Mouse (Mus musculus) heart, postnatal 10 days (tissue): ENCODE measurements at regions not wholly inside any gene's neighbourhood (a gene's known extent, or its start where the extent isn't known, plus 50 kb on each side); places are given as distances from the start of the nearest gene placed in this dataset.
A peak's percentile ranks its signal among the peaks of the same experiment; 100 is the strongest.
"Not testable (repeated sequence)": the region's sequence is repeated elsewhere in the genome, so short reads cannot be mapped to it uniquely, and the experiment has no call there.

ENCODE experiments used
- DNase-seq, 2 experiments: peaks; one replicate each; pipeline ENCODE4 v3.0.0; 2021
- intact Hi-C: fragments of 180-260 bp; cut with DNase I; formaldehyde crosslinking; loops from one replicate; pipeline ENCODE4 v1.15.1; 2025

DNA sequence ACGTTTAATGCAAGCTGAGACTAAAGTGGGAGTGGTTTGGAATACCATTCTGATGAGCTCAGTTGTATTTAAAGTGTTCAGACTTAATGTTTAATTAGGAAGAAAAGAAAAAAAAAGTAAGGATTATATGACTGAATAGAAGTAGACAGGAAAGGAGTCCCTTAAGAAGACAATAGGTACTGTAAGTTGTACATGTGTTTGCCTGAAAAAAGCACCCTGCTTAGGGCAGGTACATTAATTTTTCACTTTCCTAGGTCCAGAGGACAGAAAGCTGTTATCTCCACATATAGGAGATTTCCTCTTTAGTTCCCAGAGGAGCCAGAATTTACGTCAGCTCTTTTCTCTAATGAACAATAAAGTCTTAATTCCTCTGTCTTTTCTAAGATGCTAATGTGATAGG, 58.5 kb downstream of the Olfr987 start:
- DNase-seq = no peak
- intact Hi-C loops = loop anchor here (2.0 kb wide), 1 partner anchor 28 kb away; no protein-coding TSS in a partner anchor

DNA sequence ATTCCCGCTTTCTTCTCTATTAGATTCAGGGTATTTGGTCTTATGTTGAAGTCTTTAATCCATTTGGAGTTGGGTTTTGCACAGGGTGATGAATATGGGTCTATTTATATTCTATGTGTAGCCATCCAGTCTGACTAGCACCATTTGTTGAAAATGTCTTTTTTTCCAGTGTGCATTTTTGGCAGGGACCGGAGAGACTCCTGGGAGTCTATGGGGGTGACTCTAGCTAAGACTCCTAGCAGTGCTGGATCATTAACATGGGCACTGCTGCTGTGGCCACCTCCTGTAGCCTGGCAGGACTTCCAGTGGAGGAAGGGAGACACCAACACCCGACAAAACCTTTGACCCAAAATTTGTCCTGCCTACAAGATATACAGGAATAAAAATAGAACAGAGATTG, 61.0 kb downstream of the Olfr987 start:
- intact Hi-C loops = no loop called here
- no peak for DNase-seq

DNA sequence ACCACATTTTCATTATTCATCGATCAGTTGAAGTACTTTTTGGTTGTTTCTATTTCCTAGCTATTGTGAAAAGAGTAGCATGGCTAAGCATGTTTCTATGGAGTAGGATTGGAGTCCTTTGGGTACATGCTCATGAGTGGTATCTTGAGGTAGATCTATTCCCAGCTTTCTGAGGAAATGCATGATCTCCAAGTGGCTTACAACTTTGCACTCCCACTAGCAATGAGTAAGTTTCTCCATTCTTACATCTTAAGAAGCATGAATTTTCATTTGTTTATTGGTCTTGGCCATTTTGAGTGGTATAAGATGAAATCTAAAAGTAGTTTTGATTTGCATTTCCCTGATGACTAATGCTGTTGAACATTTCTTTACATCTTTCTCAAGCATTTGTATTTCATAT, 61.7 kb downstream of the Olfr987 start:
- no peak for DNase-seq
- intact Hi-C loops = no loop called here

DNA sequence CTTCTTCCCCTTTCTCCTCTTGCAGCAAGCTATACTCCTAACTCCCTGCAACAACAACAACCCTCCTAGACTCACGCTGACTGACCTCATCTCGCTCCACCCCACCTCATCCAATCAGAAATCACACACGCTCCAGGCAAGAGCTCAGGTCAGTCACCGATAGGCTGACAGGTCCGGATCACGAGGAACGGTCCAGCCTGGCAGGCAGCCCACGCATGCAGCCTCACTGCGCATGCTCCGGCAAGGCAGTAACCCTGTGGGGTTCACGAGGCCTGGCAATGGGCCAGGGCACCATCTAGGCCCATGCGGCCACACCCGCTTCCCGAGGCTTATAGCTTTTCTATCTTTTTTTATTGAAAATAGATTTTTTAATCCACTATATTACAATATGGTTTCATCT, 69.8 kb upstream of the Lrrc55 start:
- DNase-seq, intact Hi-C loops: not testable (repeated sequence)

GRCm38 (mm10) chr2:85265667-85266066, 68.7 kb upstream of the Lrrc55 start:
- no peak for DNase-seq
- intact Hi-C loops = no loop called here

- intact Hi-C loops = no loop called here
- DNase-seq = no peak
Observed at GRCm38 (mm10) chr2:85265037-85265524, 68.1 kb upstream of the Lrrc55 start.

DNA sequence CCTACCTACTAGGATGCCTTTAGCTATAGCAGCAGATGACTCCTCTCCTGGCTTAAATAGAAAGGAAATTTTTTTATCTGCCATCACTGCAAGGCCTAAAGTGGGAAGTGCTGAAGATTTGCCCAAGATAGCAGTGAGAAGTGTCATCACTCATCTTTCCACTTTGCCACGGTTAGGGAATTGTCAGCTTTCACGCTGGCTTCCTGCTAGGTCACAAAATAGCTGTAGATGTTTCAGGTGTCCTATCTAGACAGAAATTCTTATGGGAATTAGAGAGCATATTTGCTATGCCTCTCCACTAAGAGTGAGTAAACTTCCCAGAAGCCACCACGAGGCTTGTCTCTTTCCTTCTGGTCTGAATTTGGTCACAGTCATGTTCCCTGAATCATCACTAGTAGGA, 60.4 kb upstream of the Lrrc55 start:
- intact Hi-C loops = no loop called here
- DNase-seq = no peak

GRCm38 (mm10) chr2:85255610-85256009, 58.6 kb upstream of the Lrrc55 start:
- DNase-seq = no peak
- intact Hi-C loops = no loop called here

DNA sequence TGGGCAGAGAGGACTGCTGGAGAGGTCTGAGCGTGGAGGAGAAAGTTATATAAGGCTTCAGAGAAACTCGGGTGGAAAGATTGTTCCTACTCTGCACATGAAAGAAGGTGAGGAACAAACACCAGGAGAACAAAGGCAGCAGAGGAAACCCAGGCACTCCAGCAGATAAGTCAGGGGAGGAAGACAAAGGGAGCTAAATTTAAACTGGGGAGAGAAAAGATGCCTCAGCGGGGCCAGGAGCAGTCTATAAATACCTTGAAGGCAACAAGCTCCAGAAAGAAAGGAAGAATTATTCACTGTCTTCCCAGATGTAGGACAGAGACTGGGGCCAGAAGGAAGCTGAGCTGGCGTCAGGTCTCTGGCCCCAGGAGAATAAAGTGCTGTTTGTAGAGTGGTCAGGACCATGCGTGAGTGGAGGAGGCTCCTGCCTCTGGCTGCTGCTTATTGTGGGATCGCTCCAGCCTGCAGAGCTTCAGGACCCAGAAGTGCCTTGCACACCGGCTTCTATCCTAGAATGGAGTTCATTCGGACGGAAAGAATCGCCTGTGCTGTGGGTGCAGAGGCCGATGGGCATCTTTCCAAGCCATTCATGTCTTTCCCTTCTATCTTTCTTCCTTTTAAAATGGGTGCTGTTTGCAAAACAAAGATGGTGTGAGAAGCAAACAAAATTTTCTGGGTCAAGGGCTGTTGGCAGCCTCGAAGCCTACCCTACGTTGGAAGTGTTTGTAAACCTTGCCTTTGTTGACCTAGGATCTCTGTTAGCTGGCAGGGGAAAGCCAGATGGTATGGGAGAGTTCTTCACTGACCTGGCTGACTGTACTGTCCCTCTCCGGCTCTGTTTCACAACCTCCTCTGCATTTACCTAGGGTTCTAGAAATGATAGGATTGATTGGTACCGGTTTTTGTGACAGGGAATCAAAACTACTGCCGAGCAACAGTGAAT, 55.6 kb upstream of the Lrrc55 start:
- peak; percentile 50 to 52 for DNase-seq
- intact Hi-C loops = loop anchor here (2.0 kb wide), 1 partner anchor 28 kb away; no protein-coding TSS in a partner anchor

- DNase-seq = peak; percentile 35 to 45
- intact Hi-C loops = no loop called here
Observed at GRCm38 (mm10) chr2:85250026-85250560, 53.1 kb upstream of the Lrrc55 start.
